In the genomic region with DNA sequence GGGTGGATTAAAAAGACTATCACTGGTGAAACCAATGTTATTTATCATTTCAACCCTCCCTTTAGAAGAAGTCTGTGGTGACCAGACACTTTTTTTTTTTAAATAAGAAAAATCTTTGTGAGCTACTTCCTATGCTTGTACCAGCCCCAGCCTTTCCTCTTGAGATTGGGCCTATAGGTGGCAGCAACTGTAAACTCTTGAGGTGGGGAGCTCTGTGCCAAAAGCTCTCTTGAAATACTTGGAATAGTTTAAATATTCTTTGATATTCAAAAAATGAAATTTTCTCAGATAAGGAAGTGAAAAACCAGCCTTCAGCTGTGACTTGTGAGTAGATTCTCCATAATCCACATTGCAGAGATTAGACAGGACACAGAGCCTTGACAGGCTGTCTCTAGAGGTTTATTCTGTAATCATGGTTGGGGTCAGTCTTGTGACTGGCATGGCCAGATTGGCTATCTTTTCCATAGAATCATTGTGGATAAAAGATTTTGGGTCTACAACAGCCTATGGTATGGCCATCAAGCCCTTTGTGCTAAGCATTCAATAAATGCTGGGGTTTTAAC, we compare ENCODE assay signal across 9 mouse cellular contexts.
DNase-seq lines count a peak whose midpoint lies in the region; ATAC-seq and TF ChIP-seq lines count a peak whose summit lies in the region.
"Had no signal": no experiment of that assay in that cellular context is flagged by ENCODE, and none has a peak within 500 bp of the region (broad histone marks: within the 10 kb centered on the region; RNA-seq: fewer than 3 reads in every experiment).

No protein-coding gene starts in this region.

- no peak for TF ChIP-seq CTCF in thymus, adult 2 months (IDR thresholded peaks at IDR 0.05; ENCODE audit: borderline replicate concordance, control insufficient read depth, extremely low read depth, insufficient read depth, low read length, poor library complexity)
- peak; percentile 72 for TF ChIP-seq CTCF in midbrain, postnatal 0 days (IDR thresholded peaks at IDR 0.05)

- H3K4me1 ChIP-seq in forebrain, embryonic 13.5 days = no peaks in the 10 kb centered on the region
- H3K4me1 ChIP-seq in forebrain, embryonic 10.5 days = peaks cover 3% of the 10 kb centered on the region
- peaks cover 1% of the 10 kb centered on the region for H3K4me1 ChIP-seq in thymus, adult 2 months (replicated peaks; ENCODE audit: control insufficient read depth, insufficient read depth, low read length)
- H3K4me1 ChIP-seq in midbrain, postnatal 0 days (ENCODE audit: insufficient read depth, low read length) = no peaks in the 10 kb centered on the region
- H3K4me1 ChIP-seq: limb, embryonic 12.5 days had no signal

- peaks cover 16% of the 10 kb centered on the region for H3K27me3 ChIP-seq in forebrain, embryonic 13.5 days
- peaks cover 38% of the 10 kb centered on the region for H3K27me3 ChIP-seq in forebrain, embryonic 10.5 days (ENCODE audit: poor library complexity, severe bottlenecking)
- no peaks in the 10 kb centered on the region for H3K27me3 ChIP-seq in thymus, adult 2 months (ENCODE audit: control insufficient read depth, insufficient read depth, low read length)
- no peaks in the 10 kb centered on the region; the same call in 1 of the 2 replicates for H3K27me3 ChIP-seq in midbrain, postnatal 0 days (ENCODE audit: insufficient read depth, low read length)
- H3K27me3 ChIP-seq: limb, embryonic 12.5 days had no signal

- DNase-seq in forebrain, embryonic 10.5 days (ENCODE audit: extremely low spot score, low spot score) = no peak
- DNase-seq in thymus, adult 2 months = peak; percentile 56
- no peak for DNase-seq in thymus, adult 18-20 months
- DNase-seq in kidney, postnatal 14 days = peak; percentile 53
- DNase-seq in midbrain, postnatal 0 days (ENCODE audit: low spot score) = peak; percentile 70
- DNase-seq in urinary bladder, postnatal 25 days (ENCODE audit: low spot score) = no peak
- DNase-seq in spleen, postnatal 14 days (ENCODE audit: low spot score in 2 of 2) = no peak

- no peak overlapping the region for H3K27ac ChIP-seq in forebrain, embryonic 13.5 days
- H3K27ac ChIP-seq in forebrain, embryonic 10.5 days = no peak overlapping the region
- no peak overlapping the region for H3K27ac ChIP-seq in thymus, adult 2 months (ENCODE audit: control insufficient read depth, insufficient read depth, low read length)
- H3K27ac ChIP-seq in midbrain, postnatal 0 days (ENCODE audit: low read depth, low read length) = no peak overlapping the region
- H3K27ac ChIP-seq: limb, embryonic 12.5 days had no signal

- no peak overlapping the region for H3K4me2 ChIP-seq in forebrain, embryonic 13.5 days
- H3K4me2 ChIP-seq in midbrain, postnatal 0 days (ENCODE audit: low read depth, low read length, poor library complexity, severe bottlenecking) = no peak overlapping the region
- H3K4me2 ChIP-seq: limb, embryonic 12.5 days had no signal

- no peaks in the 10 kb centered on the region for H3K36me3 ChIP-seq in forebrain, embryonic 13.5 days (ENCODE audit: poor library complexity, severe bottlenecking)
- no peaks in the 10 kb centered on the region for H3K36me3 ChIP-seq in forebrain, embryonic 10.5 days (replicated peaks)
- H3K36me3 ChIP-seq in thymus, adult 2 months (ENCODE audit: control insufficient read depth, insufficient read depth, low read length) = no peaks in the 10 kb centered on the region
- no peaks in the 10 kb centered on the region for H3K36me3 ChIP-seq in midbrain, postnatal 0 days (ENCODE audit: insufficient read depth, low read length)
- H3K36me3 ChIP-seq: limb, embryonic 12.5 days had no signal

- H3K9ac ChIP-seq in forebrain, embryonic 13.5 days = no peak overlapping the region
- H3K9ac ChIP-seq in midbrain, postnatal 0 days (replicated peaks; ENCODE audit: low read length, poor library complexity, severe bottlenecking) = no peak overlapping the region
- H3K9ac ChIP-seq: limb, embryonic 12.5 days had no signal

- TF ChIP-seq POLR2A in thymus, adult 2 months (IDR thresholded peaks at IDR 0.05; ENCODE audit: control insufficient read depth, extremely low read depth, insufficient read depth, low read length, poor library complexity) = no peak

- no peak overlapping the region for H3K4me3 ChIP-seq in forebrain, embryonic 13.5 days
- no peak overlapping the region for H3K4me3 ChIP-seq in forebrain, embryonic 10.5 days
- no peak overlapping the region for H3K4me3 ChIP-seq in thymus, adult 2 months (ENCODE audit: control insufficient read depth, insufficient read depth, low read length)
- H3K4me3 ChIP-seq in midbrain, postnatal 0 days (ENCODE audit: low read depth, low read length) = no peak overlapping the region
- H3K4me3 ChIP-seq: limb, embryonic 12.5 days had no signal

- no peaks in the 10 kb centered on the region for H3K9me3 ChIP-seq in forebrain, embryonic 13.5 days (replicated peaks)
- no peaks in the 10 kb centered on the region for H3K9me3 ChIP-seq in forebrain, embryonic 10.5 days
- no peaks in the 10 kb centered on the region for H3K9me3 ChIP-seq in midbrain, postnatal 0 days (ENCODE audit: low read length)
- H3K9me3 ChIP-seq: limb, embryonic 12.5 days had no signal

- ATAC-seq in forebrain, embryonic 13.5 days = peak; percentile 80
- no peak for ATAC-seq in midbrain, postnatal 0 days (ENCODE audit: low FRiP score)

Comparison
In these comparisons a context has a peak if more than half of its experiments do, and no peak if none do; other contexts are left out.
1. DNase-seq: peak in thymus, adult 2 months (single experiment), kidney, postnatal 14 days (single experiment) and midbrain, postnatal 0 days (single experiment); none in forebrain, embryonic 10.5 days (single experiment), thymus, adult 18-20 months (0 of 2), urinary bladder, postnatal 25 days (single experiment) and spleen, postnatal 14 days (0 of 2).